Mouse (Mus musculus) CH12.LX (cell line): Measurements from ENCODE around the gene Slc15a1. TPM values are rescaled to one million over a fixed set of nuclear protein-coding genes. Genes with fewer than 3 reads are reported as not detected.

ENCODE experiments used
- DNase-seq: peaks from one replicate; pipeline ENCODE4 v3.0.0-alpha.2; 2013; ENCODE audit errors: extremely low read depth
- H3K27ac ChIP-seq: 2 replicates; pipeline ENCODE4 v1.5.1; 2012; ENCODE audit warnings: low read depth, mild to moderate bottlenecking, control low read depth, moderate library complexity; ENCODE audit not compliant: insufficient read depth
- H3K27me3 ChIP-seq: replicated peaks from 2 replicates; pipeline ENCODE3; 2012; ENCODE audit warnings: inconsistent platforms
- H3K36me3 ChIP-seq, 2 experiments: replicated peaks in 1 of 2; 2 replicates each; pipeline versions ENCODE3 to v1.6.1; 2012; ENCODE audit warnings: inconsistent platforms in 1 of 2, low read length in 1 of 2, mild to moderate bottlenecking in 1 of 2, mixed read lengths in 1 of 2, moderate library complexity in 1 of 2; ENCODE audit not compliant: control insufficient read depth in 1 of 2, insufficient read depth in 1 of 2
- H3K4me1 ChIP-seq, 2 experiments: 2 replicates each; pipeline ENCODE4 v1.6.1; 2012; ENCODE audit warnings: inconsistent platforms in 1 of 2, moderate library complexity in 1 of 2; ENCODE audit not compliant: insufficient read depth in 2 of 2, control insufficient read depth in 1 of 2
- H3K4me2 ChIP-seq: 2 replicates; pipeline ENCODE4 v1.6.1; 2012; ENCODE audit warnings: low read depth, mild to moderate bottlenecking, control low read depth; ENCODE audit not compliant: poor library complexity, insufficient read depth, severe bottlenecking
- H3K4me3 ChIP-seq, 3 experiments: fragments of 150-350 bp in 1 of 3; sonication (generic) in 1 of 3; replicated peaks in 1 of 3; 2 replicates each; pipeline versions ENCODE3 to v1.5.1; 2011 to 2012; ENCODE audit warnings: low read depth in 2 of 3, low read length in 2 of 3, mild to moderate bottlenecking in 2 of 3, moderate library complexity in 2 of 3, control low read depth in 1 of 3, improper control_type of control experiment in 1 of 3, inconsistent platforms in 1 of 3, mixed read lengths in 1 of 3; ENCODE audit not compliant: poor library complexity in 1 of 3
- H3K79me2 ChIP-seq: replicated peaks from 2 replicates; pipeline ENCODE4 v1.6.1; 2012; ENCODE audit warnings: mild to moderate bottlenecking, moderate library complexity; ENCODE audit not compliant: control insufficient read depth, poor library complexity, insufficient read depth, severe bottlenecking; ENCODE audit errors: extremely low read depth
- H3K9ac ChIP-seq: 2 replicates; pipeline ENCODE4 v1.6.1; 2012; ENCODE audit warnings: low read depth, mild to moderate bottlenecking, control low read depth, moderate library complexity; ENCODE audit not compliant: insufficient read depth
- H3K9me3 ChIP-seq: replicated peaks from 2 replicates; pipeline ENCODE3; 2012; ENCODE audit warnings: low read length, inconsistent platforms, mixed read lengths
- CHD1 ChIP-seq: IDR thresholded peaks from 2 replicates; pipeline ENCODE4 v1.6.1; 2012; ENCODE audit warnings: low read depth, low read length, improper control_type of control experiment, inconsistent platforms
- CHD2 ChIP-seq: IDR thresholded peaks from 2 replicates; pipeline ENCODE4 v1.6.1; 2011; ENCODE audit warnings: low read length, improper control_type of control experiment
- E2F4 ChIP-seq: IDR thresholded peaks from 2 replicates; pipeline ENCODE4 v1.6.1; 2011; ENCODE audit warnings: low read depth, low read length, improper control_type of control experiment; ENCODE audit not compliant: insufficient replicate concordance
- ELF1 ChIP-seq: IDR thresholded peaks from 2 replicates; pipeline ENCODE4 v1.6.1; 2014; ENCODE audit warnings: low read depth, mild to moderate bottlenecking, inconsistent platforms, low read length, improper control_type of control experiment
- ETS1 ChIP-seq: conservative IDR thresholded peaks from 2 replicates; pipeline ENCODE4 v1.6.1; 2012; ENCODE audit warnings: low read depth, mild to moderate bottlenecking, inconsistent platforms, low read length, improper control_type of control experiment, moderate library complexity
- GABPA ChIP-seq: IDR thresholded peaks from 2 replicates; pipeline ENCODE4 v1.6.1; 2012; ENCODE audit warnings: low read depth, low read length, improper control_type of control experiment, inconsistent platforms; ENCODE audit not compliant: insufficient replicate concordance
- JUN ChIP-seq: IDR thresholded peaks from 2 replicates; pipeline ENCODE4 v1.6.1; 2011; ENCODE audit warnings: low read depth, mild to moderate bottlenecking, low read length, improper control_type of control experiment, moderate library complexity; ENCODE audit not compliant: insufficient read depth
- KAT2A ChIP-seq: IDR thresholded peaks from 2 replicates; pipeline ENCODE4 v1.6.1; 2012; ENCODE audit warnings: low read length, improper control_type of control experiment, inconsistent platforms; ENCODE audit not compliant: insufficient replicate concordance
- MAFK ChIP-seq: IDR thresholded peaks from 2 replicates; pipeline ENCODE4 v1.6.1; 2011; ENCODE audit warnings: low read length, improper control_type of control experiment; ENCODE audit not compliant: insufficient replicate concordance
- MAX ChIP-seq: IDR thresholded peaks from 2 replicates; pipeline ENCODE4 v1.6.1; 2011; ENCODE audit warnings: low read length, improper control_type of control experiment
- MAZ ChIP-seq: IDR thresholded peaks from 2 replicates; pipeline ENCODE4 v1.6.1; 2012; ENCODE audit warnings: low read depth, mild to moderate bottlenecking, inconsistent platforms, low read length, improper control_type of control experiment, moderate library complexity
- MEF2A ChIP-seq: IDR thresholded peaks from 2 replicates; pipeline ENCODE4 v1.6.1; 2014; ENCODE audit warnings: low read depth, mild to moderate bottlenecking, inconsistent platforms, low read length, improper control_type of control experiment, borderline replicate concordance
- MXI1 ChIP-seq: IDR thresholded peaks from 2 replicates; pipeline ENCODE4 v1.6.1; 2011; ENCODE audit warnings: mild to moderate bottlenecking, low read depth, low read length, improper control_type of control experiment
- MYC ChIP-seq: IDR thresholded peaks from 2 replicates; pipeline ENCODE4 v1.6.1; 2011; ENCODE audit warnings: low read depth, mild to moderate bottlenecking, improper control_type of control experiment, low read length
- NRF1 ChIP-seq: IDR thresholded peaks from 2 replicates; pipeline ENCODE4 v1.6.1; 2014; ENCODE audit warnings: low read depth, mild to moderate bottlenecking, inconsistent platforms, low read length, improper control_type of control experiment, moderate library complexity
- POLR2A ChIP-seq: IDR thresholded peaks from 2 replicates; pipeline ENCODE4 v1.6.1; 2011; ENCODE audit warnings: low read depth, mild to moderate bottlenecking, improper control_type of control experiment, low read length
- POLR2AphosphoS2 ChIP-seq: IDR thresholded peaks from 2 replicates; pipeline ENCODE4 v1.6.1; 2011; ENCODE audit warnings: low read depth, low read length, improper control_type of control experiment
- RAD21 ChIP-seq: IDR thresholded peaks from 2 replicates; pipeline ENCODE4 v1.6.1; 2011; ENCODE audit warnings: low read depth, mild to moderate bottlenecking, low read length, improper control_type of control experiment, moderate library complexity
- RCOR1 ChIP-seq: conservative IDR thresholded peaks from 2 replicates; pipeline ENCODE4 v1.6.1; 2012; ENCODE audit warnings: low read depth, mild to moderate bottlenecking, inconsistent platforms, low read length, improper control_type of control experiment
- SIN3A ChIP-seq: IDR thresholded peaks from 2 replicates; pipeline ENCODE4 v1.6.1; 2012; ENCODE audit warnings: low read length, improper control_type of control experiment, inconsistent platforms
- TBP ChIP-seq: conservative IDR thresholded peaks from 2 replicates; pipeline ENCODE4 v1.6.1; 2011; ENCODE audit warnings: low read depth, low read length, improper control_type of control experiment
- USF1 ChIP-seq: IDR thresholded peaks from 2 replicates; pipeline ENCODE4 v1.6.1; 2014; ENCODE audit warnings: low read depth, mild to moderate bottlenecking, inconsistent platforms, low read length, improper control_type of control experiment
- USF2 ChIP-seq: conservative IDR thresholded peaks from 2 replicates; pipeline ENCODE4 v1.6.1; 2011; ENCODE audit warnings: low read depth, low read length, improper control_type of control experiment
- ZC3H11A ChIP-seq: IDR thresholded peaks from 2 replicates; pipeline ENCODE4 v1.6.1; 2012; ENCODE audit warnings: low read depth, mild to moderate bottlenecking, inconsistent platforms, low read length, improper control_type of control experiment
- ZKSCAN1 ChIP-seq: IDR thresholded peaks from 2 replicates; pipeline ENCODE4 v1.6.1; 2012; ENCODE audit warnings: low read depth, inconsistent platforms, low read length, improper control_type of control experiment, borderline replicate concordance
- dilution Hi-C: fragments of 300-500 bp; cut with MboI; formaldehyde crosslinking; loops from 2 replicates; pipeline ENCODE4 v1.14.3; 2020; ENCODE audit warnings: low sequenced_read_pairs; ENCODE audit not compliant: extremely low pct_unique_long_range_greater_than_20kb, extremely low pct_ligation_motif_present
- in situ Hi-C: fragments of 300-500 bp; cut with MboI; formaldehyde crosslinking; loops from 3 replicates; pipeline ENCODE4 v1.14.3; 2019; ENCODE audit warnings: low sequenced_read_pairs, low pct_ligation_motif_present, low pct_unique_long_range_greater_than_20kb, mixed read lengths
- polyA plus RNA-seq: library from polyadenylated mRNA; unstranded; fragments of >175 nt; gene quantifications from 2 replicates; pipeline ENCODE4 v1.2.1, GENCODE M21; 2012; ENCODE audit warnings: low read depth; ENCODE audit not compliant: insufficient read length
- total RNA-seq, 2 experiments: library from RNA; depleted of rRNA; stranded (reverse); fragments of 300-350 nt in 1 of 2; fragments of >200 nt in 1 of 2; gene quantifications; 2 replicates each; pipeline ENCODE4 v1.2.3; 2012 to 2014

Slc15a1 gene
- total and polyA plus RNA-seq, 3 experiments = 0.04 to 0.19 TPM; not detected in 1

GRCm38 (mm10) chr14:121552586-121552985 lies 47.5 kb upstream of the Slc15a1 start:
- H3K79me2 ChIP-seq = no peaks in the 10 kb centered on the region
- no peak overlapping the region for H3K4me2 ChIP-seq
- peaks cover 14 to 42% of the 10 kb centered on the region in 2 experiments for H3K36me3 ChIP-seq
- no peaks in the 10 kb centered on the region for H3K27me3 ChIP-seq
- H3K4me1 ChIP-seq = no peaks in the 10 kb centered on the region
- in situ Hi-C loops = no loop called here
- no peak overlapping the region for H3K4me3 ChIP-seq
- H3K27ac ChIP-seq = no peak overlapping the region
- no peak for DNase-seq
- dilution Hi-C loops = no loop called here
- no peak overlapping the region for H3K9ac ChIP-seq
- TF ChIP-seq ETS1 = no peak
- TF ChIP-seq JUN = no peak
- no peak for TF ChIP-seq USF2
- no peak for TF ChIP-seq RAD21
- TF ChIP-seq MYC = no peak
- no peak for TF ChIP-seq CHD1
- no peak for TF ChIP-seq CHD2
- TF ChIP-seq TBP = no peak
- no peak for TF ChIP-seq MAFK
- TF ChIP-seq MEF2A = no peak
- no peak for TF ChIP-seq ZC3H11A
- no peak for TF ChIP-seq ZKSCAN1
- TF ChIP-seq MAZ = no peak
- no peak for TF ChIP-seq POLR2A
- TF ChIP-seq SIN3A = no peak
- no peak for TF ChIP-seq POLR2AphosphoS2
- no peak for TF ChIP-seq MXI1
- TF ChIP-seq USF1 = no peak
- H3K9me3 ChIP-seq = no peaks in the 10 kb centered on the region

GRCm38 (mm10) chr14:121549834-121550233 lies 44.8 kb upstream of the Slc15a1 start:
- Histone ChIP-seq H3K9me3 (no peaks in the 10 kb centered on the region), H3K79me2 (no peaks in the 10 kb centered on the region), H3K9ac (no peak overlapping the region), H3K4me2 (no peak overlapping the region), H3K4me3 (no peak overlapping the region), H3K4me1 (no peaks in the 10 kb centered on the region), H3K27me3 (no peaks in the 10 kb centered on the region), H3K27ac (no peak overlapping the region), H3K36me3 (peaks cover 19 to 47% of the 10 kb centered on the region in 2 experiments)
- dilution Hi-C loops (no loop called here), in situ Hi-C loops (no loop called here)
- DNase-seq = no peak
- no peak for TF ChIP-seq JUN
- TF ChIP-seq NRF1 = no peak
- no peak for TF ChIP-seq KAT2A
- TF ChIP-seq ELF1 = no peak
- TF ChIP-seq GABPA = no peak
- no peak for TF ChIP-seq USF2
- TF ChIP-seq RCOR1 = no peak
- TF ChIP-seq TBP = no peak
- TF ChIP-seq E2F4 = no peak
- no peak for TF ChIP-seq MAX
